Mouse (Mus musculus) cerebellum, adult 9-11 months (tissue): ENCODE results near the gene Mrpl24.

Experiments used
- DNase-seq: peaks from one replicate; pipeline ENCODE4 v3.0.0; 2022

The Mrpl24 gene

GRCm38 (mm10) chr3:87947811-87948199 lies 28.5 kb downstream of the Mrpl24 start:
- DNase-seq: no peak

- no peak for DNase-seq
Observed at GRCm38 (mm10) chr3:87948378-87949265, 29.3 kb downstream of the Mrpl24 start, which contains the start of gene Crabp2. Gene Crabp2 (plus strand): TSS chr3:87948666.

GRCm38 (mm10) chr3:87949266-87949954 lies 30.1 kb downstream of the Mrpl24 start:
- no peak for DNase-seq

GRCm38 (mm10) chr3:87949955-87950515 lies 30.7 kb downstream of the Mrpl24 start:
- DNase-seq: no peak

- no peak for DNase-seq
Observed at GRCm38 (mm10) chr3:87951946-87952345, 32.6 kb downstream of the Mrpl24 start.

- DNase-seq: no peak
Observed at GRCm38 (mm10) chr3:87952440-87952839, 33.1 kb downstream of the Mrpl24 start.

- DNase-seq: no peak
Observed at GRCm38 (mm10) chr3:87958056-87958455, 38.8 kb downstream of the Mrpl24 start.

- no peak for DNase-seq
Observed at GRCm38 (mm10) chr3:87958476-87958875, 39.2 kb downstream of the Mrpl24 start.

GRCm38 (mm10) chr3:87958967-87959366 lies 39.7 kb downstream of the Mrpl24 start:
- no peak for DNase-seq

GRCm38 (mm10) chr3:87959371-87959770 lies 40.1 kb downstream of the Mrpl24 start:
- no peak for DNase-seq

- DNase-seq: no peak
Observed at GRCm38 (mm10) chr3:87960191-87960585, 40.9 kb downstream of the Mrpl24 start.

- DNase-seq: peak; percentile 70
Observed at GRCm38 (mm10) chr3:87960586-87961191, 41.4 kb downstream of the Mrpl24 start.

GRCm38 (mm10) chr3:87970184-87970938 lies 51.1 kb downstream of the Mrpl24 start:
- DNase-seq: no peak

- DNase-seq: no peak
Observed at GRCm38 (mm10) chr3:87970939-87971488, 51.7 kb downstream of the Mrpl24 start, which contains the start of gene Nes. Gene Nes (plus strand): TSS chr3:87971078.

- no peak for DNase-seq
Observed at GRCm38 (mm10) chr3:87971489-87972202, 52.3 kb downstream of the Mrpl24 start.

- DNase-seq: no peak
Observed at GRCm38 (mm10) chr3:87972203-87972664, 52.9 kb downstream of the Mrpl24 start.

GRCm38 (mm10) chr3:87972776-87973175 lies 53.5 kb downstream of the Mrpl24 start:
- DNase-seq: no peak
